Mouse (Mus musculus) liver, adult (tissue): ENCODE measurements around the gene Fgf22.
A peak's percentile ranks its signal among the peaks of the same experiment; 100 is the strongest.

ENCODE experiments used
- GATA4 ChIP-seq: IDR thresholded peaks from 2 replicates; pipeline ENCODE4 v1.6.1; 2014; ENCODE audit warnings: mild to moderate bottlenecking, low read length; ENCODE audit not compliant: insufficient replicate concordance

Gene Fgf22

DNA sequence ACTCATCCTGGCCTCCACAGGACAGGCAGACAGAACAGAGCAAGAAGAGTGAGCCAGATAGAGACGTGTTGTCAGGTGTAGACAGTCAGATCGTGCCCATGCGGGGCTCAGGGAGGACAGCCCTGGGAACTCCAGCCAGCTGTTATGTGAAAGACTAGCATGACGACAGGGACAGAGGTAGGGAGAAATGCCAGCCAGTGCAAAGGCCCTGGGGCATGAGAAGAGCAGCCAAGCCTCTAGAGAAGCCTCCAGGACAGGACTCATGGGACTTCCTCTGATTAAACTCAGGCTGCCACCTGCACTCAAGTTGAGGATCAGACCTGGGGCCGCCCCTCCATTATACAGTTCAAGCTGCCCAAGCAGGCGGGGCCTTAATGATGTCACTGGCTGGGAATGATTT is 6.4 kb upstream of the Fgf22 start:
- TF ChIP-seq GATA4 = no peak

- TF ChIP-seq GATA4 = no peak
Measured at GRCm38 (mm10) chr10:79755854-79756253, 978 bp downstream of the Fgf22 start.

GRCm38 (mm10) chr10:79756660-79757059 is 1.8 kb downstream of the Fgf22 start:
- no peak for TF ChIP-seq GATA4

GRCm38 (mm10) chr10:79760603-79761143 is 5.8 kb downstream of the Fgf22 start:
- TF ChIP-seq GATA4 = no peak

DNA sequence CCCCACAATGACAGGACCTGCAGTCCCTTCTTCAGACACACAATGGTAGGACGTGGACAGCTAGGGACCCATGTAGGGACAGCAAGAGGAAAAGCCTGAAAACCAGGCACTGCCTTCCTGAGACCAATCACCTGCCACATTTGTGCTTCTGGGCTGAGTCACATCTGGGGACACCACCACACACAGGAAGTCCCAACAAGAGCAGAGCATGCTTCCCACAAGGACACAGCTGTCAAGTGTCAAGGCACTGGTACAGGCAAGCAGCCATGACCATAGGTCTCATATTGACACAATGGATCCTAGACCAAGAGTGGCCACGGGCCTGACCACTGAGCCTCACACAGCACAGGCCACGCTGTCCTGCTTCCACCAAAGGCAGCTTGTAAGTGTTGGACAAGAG is 8.0 kb downstream of the Fgf22 start:
- TF ChIP-seq GATA4 = no peak

DNA sequence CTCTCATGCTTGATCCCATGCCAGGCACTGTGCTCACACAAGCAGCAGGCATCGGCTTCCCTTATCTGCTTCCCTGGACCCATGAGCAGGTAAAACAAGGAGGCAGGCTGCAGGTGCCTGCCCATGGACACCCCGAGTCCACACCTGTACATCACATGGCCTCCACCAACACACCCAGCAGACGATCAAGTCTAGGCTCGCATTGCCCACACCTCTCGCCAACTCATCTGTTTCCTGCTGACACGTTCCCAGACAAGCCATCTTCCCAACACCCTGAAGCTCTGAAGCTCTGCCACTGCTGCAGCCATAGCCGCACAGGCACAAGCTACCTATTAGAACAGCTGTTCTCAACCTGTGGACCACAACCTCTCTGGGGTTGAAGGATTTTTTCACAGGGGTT is 9.4 kb downstream of the Fgf22 start:
- no peak for TF ChIP-seq GATA4

DNA sequence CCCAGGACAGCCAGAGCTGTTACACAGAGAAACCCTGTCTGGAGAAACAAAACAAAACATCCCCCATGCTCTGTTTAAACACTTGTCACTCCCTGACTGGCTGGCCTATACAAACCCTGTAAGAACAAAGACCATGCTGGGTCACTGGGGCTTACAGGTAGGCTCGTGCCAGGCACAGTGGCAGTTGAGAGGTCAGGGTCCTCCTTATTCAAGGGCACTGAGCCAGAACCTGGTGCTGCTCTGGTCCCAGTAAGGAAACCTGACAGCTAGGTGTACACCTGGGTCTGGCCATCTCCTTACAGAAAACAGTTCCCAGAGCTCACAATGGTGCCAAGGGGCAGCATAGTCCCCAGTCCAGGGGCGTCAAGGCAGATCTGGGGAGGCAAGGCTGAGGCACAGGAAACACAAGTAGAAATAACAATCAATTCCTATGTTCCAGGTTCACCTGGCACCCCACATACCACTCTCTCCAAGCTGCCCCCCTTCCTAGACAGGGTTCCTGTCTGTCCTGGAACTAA is 10.4 kb downstream of the Fgf22 start:
- TF ChIP-seq GATA4 = no peak

DNA sequence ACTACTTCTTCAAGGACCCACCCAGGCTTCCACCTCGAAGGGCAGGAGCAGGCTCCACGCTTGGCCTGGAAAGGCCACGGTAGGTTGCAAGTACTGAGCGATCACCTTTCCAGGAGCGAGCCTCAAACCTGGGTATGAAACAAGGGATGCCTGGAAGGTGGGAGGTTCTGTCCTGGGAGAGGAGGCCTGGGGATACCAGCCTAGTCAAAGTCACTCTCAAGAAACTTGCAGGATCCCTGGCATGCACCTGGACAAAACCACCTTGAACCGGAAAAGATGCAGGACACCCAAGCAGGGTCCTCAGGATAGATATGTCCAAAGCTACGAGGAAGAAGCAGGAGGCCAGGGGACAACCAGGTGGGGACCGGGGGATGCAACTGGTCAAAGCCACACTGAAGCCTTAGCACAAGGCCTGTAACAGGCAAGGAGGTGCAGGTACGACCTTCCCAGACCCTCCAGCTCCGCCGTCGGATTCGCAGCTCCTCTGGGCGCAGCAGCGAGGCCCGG is 11.2 kb downstream of the Fgf22 start:
- no peak for TF ChIP-seq GATA4

GRCm38 (mm10) chr10:79766508-79767325 is 11.8 kb downstream of the Fgf22 start, which contains the start of gene Rnf126:
TSS of gene Rnf126 (minus strand) at chr10:79766952.
- peak; percentile 22; the same call in 1 of the 2 replicates for TF ChIP-seq GATA4

DNA sequence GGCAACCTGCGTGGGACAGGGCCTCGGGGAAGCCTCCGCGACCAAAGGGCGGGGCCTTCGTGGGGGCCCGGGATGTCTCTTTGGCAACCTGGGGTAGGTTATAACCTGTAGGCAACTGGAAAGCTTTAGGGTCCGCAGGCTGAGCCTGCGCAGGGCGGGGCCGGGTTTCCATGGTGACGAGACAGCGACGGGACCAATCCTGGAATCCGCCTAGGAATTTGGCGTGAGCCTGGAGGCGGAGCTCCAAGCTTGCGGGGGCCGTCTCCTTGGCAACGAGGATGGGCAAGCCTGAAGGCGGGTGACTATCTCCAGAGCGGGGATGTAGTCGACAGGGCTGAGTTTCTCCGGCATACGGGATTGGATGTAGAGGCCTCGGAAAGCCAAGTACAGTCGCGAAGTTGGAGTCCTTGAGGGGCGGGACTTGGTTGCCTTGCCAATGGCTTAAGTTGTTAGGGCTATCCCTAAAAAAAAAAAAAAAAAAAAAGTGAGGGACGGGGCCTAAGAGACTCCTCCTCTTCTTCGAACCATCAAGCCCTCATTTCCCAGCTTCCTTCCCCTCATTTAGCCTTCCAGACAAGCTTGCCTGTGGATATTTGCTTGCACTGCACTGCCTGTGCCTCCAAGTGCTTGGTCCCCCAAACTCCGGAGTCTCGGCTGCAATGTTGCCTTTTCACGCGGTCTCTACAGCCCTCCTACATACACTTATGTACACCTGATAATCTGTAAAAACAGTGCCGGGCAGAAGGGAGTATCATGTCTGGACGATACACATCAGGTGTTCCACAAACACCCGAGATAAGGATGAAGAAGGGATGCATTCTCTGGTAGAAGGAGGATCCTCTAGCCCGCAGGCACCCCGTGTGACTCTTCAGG is 12.7 kb downstream of the Fgf22 start:
- no peak for TF ChIP-seq GATA4

- no peak for TF ChIP-seq GATA4
Measured at GRCm38 (mm10) chr10:79768400-79768799, 13.5 kb downstream of the Fgf22 start.

GRCm38 (mm10) chr10:79769329-79769728 is 14.5 kb downstream of the Fgf22 start:
- no peak for TF ChIP-seq GATA4

GRCm38 (mm10) chr10:79772320-79772719 is 17.4 kb downstream of the Fgf22 start:
- no peak for TF ChIP-seq GATA4

DNA sequence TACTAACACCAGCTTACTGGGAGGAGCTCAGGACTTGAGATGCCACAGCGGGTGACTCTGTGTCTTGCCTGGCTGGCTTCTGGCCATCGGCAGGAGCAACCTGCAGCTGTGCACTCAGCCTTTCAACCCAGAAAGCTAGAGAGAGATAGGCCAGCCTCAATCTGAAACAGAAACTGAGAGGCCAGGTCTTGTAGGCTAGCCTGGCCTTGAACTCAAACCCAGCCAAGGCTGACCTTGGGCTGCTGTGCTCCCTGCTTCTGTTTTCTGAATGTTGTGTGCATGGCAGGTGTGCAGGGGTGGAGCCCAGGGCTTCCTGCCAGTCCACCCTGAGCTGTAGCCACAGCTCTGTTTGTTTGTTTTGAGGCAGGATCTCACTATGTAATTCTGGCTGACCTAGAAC is 18.3 kb downstream of the Fgf22 start:
- TF ChIP-seq GATA4 = no peak
